Mouse (Mus musculus): Measurements from ENCODE around the gene March6. TPM values are rescaled to one million over a fixed set of nuclear protein-coding genes. Genes with fewer than 3 reads are reported as not detected.

March6 gene
- 73.0 TPM in 1 of 2 replicates, not detected in the other for polyA plus RNA-seq (2012; ENCODE audit: insufficient read depth, insufficient read length, low replicate concordance, missing spikeins)

DNA sequence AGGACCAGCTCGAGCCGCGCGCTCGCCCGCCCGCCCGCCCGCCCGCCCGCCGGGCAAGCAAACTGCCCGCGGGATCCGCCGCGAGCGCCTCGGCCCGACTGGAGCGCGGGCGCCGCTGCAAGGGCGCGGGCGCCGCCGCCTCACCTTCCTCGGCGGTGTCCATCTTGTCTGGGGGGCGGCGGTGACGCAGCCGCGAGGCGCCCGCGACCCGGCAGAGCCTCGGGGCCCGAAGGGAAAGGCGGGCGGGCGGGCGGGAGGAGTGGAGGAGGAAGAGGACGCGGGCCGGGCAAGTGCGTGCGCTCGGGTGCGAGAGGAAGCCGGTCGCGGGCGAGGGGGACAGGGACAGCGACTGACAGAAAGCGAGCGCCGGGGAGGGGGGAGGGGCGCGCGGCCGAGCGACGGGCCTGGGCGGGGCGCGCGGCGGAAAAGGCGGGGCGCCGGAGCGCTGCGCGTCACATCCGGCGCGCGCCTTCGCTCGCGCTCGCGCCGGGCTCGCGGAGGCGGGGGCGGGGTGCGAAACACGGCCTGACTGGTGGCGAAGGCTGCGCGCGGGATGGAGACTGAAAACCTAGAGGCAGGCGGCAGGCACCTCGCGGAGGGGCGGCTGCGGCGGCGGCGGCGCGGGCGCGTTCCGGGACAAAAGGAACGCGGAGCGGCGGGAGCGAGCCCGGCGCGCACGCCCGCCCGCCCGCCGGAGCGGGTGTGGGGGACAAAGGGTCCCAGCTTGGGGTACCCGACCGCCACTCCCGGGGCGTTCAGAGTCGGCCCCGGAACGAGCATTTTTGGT is at the start of gene March6:
Gene March6 (minus strand): TSS at position 395 of the 787 bp plus-strand sequence.
- Histone ChIP-seq H3K4me1 (ENCODE audit: control insufficient read depth, insufficient read depth, low read length) (peaks cover 12% of the 10 kb centered on the region), H3K27ac (ENCODE audit: insufficient read depth, low read depth, low read length) (peak within 1 kb of the TSS; percentile 89), H3K4me3 (ENCODE audit: insufficient read depth, low read depth, low read length) (peak within 1 kb of the TSS; percentile 81)
- TF ChIP-seq POLR2A (IDR thresholded peaks at IDR 0.05; ENCODE audit: insufficient read depth, low read depth, low read length) (peak; percentile 58; the same call in 1 of the 2 replicates), CTCF (IDR thresholded peaks at IDR 0.05; ENCODE audit: insufficient read depth, low read depth, low read length) (no peak)
- under 1% methylated on average over 110 of the region's 132 CpGs for WGBS

DNA sequence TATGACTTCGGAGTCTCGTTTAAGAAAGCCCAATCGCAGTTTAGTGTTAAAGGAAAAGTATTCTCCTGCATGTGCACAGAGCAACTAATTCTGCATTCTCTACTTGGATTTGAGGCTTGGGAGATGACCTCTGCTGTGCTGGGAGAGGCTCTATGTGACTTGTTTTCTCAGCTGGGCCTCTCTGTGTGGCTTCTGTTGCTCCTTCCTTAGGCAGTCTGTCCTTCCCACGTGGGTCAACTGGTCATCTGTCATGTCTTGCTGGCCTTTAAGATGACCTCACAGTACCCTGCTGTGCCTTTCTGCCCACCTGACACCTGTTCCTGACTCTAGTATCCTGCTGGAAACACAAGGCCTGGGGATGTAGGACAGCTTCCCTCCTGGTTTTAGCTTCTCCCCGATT is 45.2 kb upstream of the March6 start:
- 76% methylated on average over 5 of the region's 5 CpGs for WGBS
- TF ChIP-seq CTCF (IDR thresholded peaks at IDR 0.05; ENCODE audit: insufficient read depth, low read depth, low read length) (no peak), POLR2A (IDR thresholded peaks at IDR 0.05; ENCODE audit: insufficient read depth, low read depth, low read length) (no peak)
- Histone ChIP-seq H3K27ac (ENCODE audit: insufficient read depth, low read depth, low read length) (no peak overlapping the region), H3K4me3 (ENCODE audit: insufficient read depth, low read depth, low read length) (no peak overlapping the region), H3K4me1 (ENCODE audit: control insufficient read depth, insufficient read depth, low read length) (peaks cover 3% of the 10 kb centered on the region)

DNA sequence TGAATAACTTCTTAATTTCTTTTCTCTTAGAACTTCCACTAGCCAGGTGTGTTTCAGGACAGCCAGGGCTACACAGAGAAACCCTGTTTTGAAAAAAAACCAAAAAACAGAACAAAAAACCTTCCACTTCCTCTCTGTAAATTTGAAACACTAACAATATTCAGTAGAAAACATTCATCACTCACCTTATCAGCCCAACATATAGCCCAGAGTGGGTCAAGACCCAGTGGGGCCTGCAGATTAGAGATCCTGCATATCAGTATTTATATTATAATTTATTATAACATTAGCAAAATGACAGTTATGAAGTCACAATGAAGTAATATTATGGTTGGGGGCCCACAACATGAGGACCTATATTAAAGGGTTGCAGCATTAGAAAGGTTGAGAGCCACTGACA is 42.8 kb upstream of the March6 start:
- TF ChIP-seq CTCF (IDR thresholded peaks at IDR 0.05; ENCODE audit: insufficient read depth, low read depth, low read length): no peak
- no peak for TF ChIP-seq POLR2A (IDR thresholded peaks at IDR 0.05; ENCODE audit: insufficient read depth, low read depth, low read length)
- Histone ChIP-seq H3K27ac (ENCODE audit: insufficient read depth, low read depth, low read length) (no peak overlapping the region), H3K4me3 (ENCODE audit: insufficient read depth, low read depth, low read length) (no peak overlapping the region), H3K4me1 (ENCODE audit: control insufficient read depth, insufficient read depth, low read length) (peaks cover 5% of the 10 kb centered on the region)

DNA sequence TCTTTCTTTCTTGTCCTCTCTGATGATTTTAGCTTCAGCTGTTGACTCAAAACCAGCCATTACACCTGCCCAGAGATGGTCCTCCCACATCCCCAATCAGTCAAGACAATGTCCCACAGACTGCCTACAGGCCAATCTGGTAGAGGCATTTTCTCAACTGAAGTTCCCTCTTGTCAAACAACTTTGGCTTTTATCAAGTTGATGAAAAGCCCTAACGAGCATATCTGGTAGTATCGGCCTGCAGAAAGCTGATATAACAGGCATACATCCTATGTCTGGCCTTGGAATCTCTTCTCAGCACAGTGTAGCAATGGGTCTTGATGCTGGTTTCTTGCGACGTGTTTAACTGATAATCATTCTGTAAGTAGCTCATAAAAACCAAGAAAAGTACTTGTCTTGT is 42.4 kb upstream of the March6 start:
- no peak for TF ChIP-seq POLR2A (IDR thresholded peaks at IDR 0.05; ENCODE audit: insufficient read depth, low read depth, low read length)
- TF ChIP-seq CTCF (IDR thresholded peaks at IDR 0.05; ENCODE audit: insufficient read depth, low read depth, low read length): no peak
- no peak overlapping the region for H3K4me3 ChIP-seq (ENCODE audit: insufficient read depth, low read depth, low read length)

DNA sequence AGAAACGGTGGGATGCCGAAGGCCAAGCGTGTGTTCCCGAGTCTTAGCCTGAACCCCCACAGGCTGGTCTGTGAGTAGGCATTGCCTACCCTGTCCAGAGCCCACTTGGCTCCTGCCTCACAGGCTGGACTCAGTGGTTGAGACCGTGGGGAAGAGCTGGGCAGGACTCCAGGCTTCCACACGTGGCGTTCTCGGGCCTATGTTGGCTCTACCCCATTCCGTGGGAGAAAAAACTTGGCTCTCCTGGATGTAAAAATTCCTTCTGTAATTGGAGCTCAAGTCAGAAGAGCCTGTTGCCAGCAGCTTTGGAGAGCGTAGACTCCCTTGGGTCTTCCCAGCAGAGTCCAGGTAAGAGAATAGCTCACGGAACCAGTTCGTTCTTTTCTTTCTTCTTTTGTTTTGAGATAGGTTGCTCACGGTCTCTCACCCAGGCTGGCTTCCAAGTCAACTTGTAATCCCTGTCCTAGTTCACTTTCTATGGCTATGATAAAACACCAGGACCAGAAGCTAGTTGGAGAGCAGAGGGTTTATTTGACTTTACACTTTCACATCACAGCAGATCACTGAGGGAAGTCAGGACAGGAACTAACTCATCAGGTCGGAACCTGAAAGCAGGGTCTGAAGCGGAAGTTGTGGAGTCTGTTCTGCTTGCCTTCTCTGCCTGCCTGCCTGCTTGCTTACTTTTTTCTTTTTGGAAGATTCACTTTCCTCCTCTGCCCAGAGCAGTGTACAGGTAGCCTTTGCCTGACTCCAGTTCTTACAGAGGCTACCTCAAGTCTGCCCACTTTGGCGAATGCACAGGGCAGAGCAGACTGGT is 41.3 kb upstream of the March6 start:
- no peak for TF ChIP-seq CTCF (IDR thresholded peaks at IDR 0.05; ENCODE audit: insufficient read depth, low read depth, low read length)
- TF ChIP-seq POLR2A (IDR thresholded peaks at IDR 0.05; ENCODE audit: insufficient read depth, low read depth, low read length): no peak
- WGBS: 76% methylated on average over 16 of the region's 16 CpGs
- H3K4me3 ChIP-seq (ENCODE audit: insufficient read depth, low read depth, low read length): no peak overlapping the region
- H3K27ac ChIP-seq (ENCODE audit: insufficient read depth, low read depth, low read length): no peak overlapping the region
- peaks cover 7% of the 10 kb centered on the region for H3K4me1 ChIP-seq (ENCODE audit: control insufficient read depth, insufficient read depth, low read length)

More for the DNA sequence above, 42.4 kb upstream of the March6 start:
- peaks cover 7% of the 10 kb centered on the region for H3K4me1 ChIP-seq (ENCODE audit: control insufficient read depth, insufficient read depth, low read length)
- WGBS: 90% methylated on average over 4 of the region's 4 CpGs
- no peak overlapping the region for H3K27ac ChIP-seq (ENCODE audit: insufficient read depth, low read depth, low read length)

DNA sequence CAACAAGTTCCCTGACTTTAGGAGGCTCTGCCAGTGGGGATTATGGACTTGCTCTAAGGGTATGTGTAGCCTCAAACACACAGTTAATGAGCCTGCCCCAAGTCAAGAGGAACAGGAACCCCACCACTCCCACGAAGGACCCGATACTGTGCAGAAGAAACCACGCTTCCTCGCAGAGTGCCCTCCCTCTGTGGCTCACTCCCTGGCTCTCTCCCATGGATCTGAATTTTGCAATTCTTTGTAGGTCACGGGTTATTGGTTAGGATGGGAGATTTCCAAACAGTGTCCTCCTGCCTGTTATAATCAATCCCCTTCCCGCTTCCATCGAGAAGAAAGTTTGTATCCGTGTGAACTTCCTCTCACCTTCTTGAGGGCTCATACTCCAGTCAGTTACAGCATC is 40.1 kb upstream of the March6 start:
- Histone ChIP-seq H3K4me1 (ENCODE audit: control insufficient read depth, insufficient read depth, low read length) (peaks cover 9% of the 10 kb centered on the region), H3K4me3 (ENCODE audit: insufficient read depth, low read depth, low read length) (no peak overlapping the region), H3K27ac (ENCODE audit: insufficient read depth, low read depth, low read length) (no peak overlapping the region)
- WGBS: 93% methylated on average over 8 of the region's 8 CpGs
- no peak for TF ChIP-seq POLR2A (IDR thresholded peaks at IDR 0.05; ENCODE audit: insufficient read depth, low read depth, low read length)
- TF ChIP-seq CTCF (IDR thresholded peaks at IDR 0.05; ENCODE audit: insufficient read depth, low read depth, low read length): no peak

DNA sequence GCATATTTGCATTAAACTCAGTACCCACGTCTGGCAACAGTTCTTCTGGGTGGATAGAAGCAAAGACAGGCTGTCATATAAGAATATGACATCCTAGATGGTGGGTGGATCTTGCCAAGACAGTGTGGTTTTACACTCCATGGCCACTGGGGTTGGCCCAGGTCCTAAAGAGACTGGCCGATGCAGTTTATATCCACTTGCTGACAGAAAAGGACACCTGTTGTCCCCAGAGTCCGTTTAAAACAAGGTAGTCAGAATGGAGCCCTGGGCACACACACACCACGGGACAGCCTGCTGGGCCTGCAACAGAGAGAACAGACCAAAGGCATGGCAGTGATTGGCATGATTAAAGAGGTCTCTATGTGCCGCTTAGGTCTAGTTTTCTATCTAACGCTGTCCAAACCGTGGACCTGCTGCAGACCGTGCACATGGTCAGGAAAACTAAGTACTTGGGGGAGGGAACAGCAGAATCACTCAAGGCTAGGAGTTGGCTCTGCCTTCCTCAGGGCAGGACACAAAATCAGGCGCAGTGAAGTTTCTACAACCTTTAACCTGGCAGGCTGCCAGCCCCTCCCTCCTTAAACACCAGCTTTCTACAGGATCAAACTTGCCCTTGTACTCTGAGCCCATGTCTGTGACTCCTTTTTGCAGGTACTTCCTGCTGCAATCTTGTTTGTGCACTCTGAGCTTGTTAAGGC is 38.6 kb upstream of the March6 start:
- no peak overlapping the region for H3K27ac ChIP-seq (ENCODE audit: insufficient read depth, low read depth, low read length)
- 47% methylated on average over 9 of the region's 9 CpGs for WGBS
- H3K4me1 ChIP-seq (ENCODE audit: control insufficient read depth, insufficient read depth, low read length): peaks cover 13% of the 10 kb centered on the region
- TF ChIP-seq POLR2A (IDR thresholded peaks at IDR 0.05; ENCODE audit: insufficient read depth, low read depth, low read length): no peak
- no peak for TF ChIP-seq CTCF (IDR thresholded peaks at IDR 0.05; ENCODE audit: insufficient read depth, low read depth, low read length)
- H3K4me3 ChIP-seq (ENCODE audit: insufficient read depth, low read depth, low read length): no peak overlapping the region

DNA sequence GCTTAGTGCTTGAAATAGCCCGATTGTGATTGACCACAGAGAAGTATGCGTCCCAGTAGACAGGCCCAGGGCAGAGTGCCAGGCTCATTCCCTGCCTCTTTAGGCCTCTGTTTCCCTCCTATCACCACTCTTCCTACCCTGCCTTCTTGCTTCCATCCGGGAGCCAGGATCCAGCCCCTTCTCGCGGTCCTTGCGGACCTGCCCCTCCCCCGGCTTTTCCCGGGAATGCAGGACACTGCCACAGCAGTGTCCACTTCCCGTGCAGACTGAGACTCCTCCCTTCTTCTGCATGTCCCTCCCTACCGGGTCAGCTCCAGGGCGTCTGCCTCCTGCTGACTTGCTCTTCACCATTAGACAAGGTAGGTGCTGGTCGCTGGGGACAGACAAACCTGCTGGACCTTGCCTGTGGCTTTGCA is 37.7 kb upstream of the March6 start:
- H3K4me1 ChIP-seq (ENCODE audit: control insufficient read depth, insufficient read depth, low read length): peaks cover 13% of the 10 kb centered on the region
- H3K27ac ChIP-seq (ENCODE audit: insufficient read depth, low read depth, low read length): no peak overlapping the region
- no peak overlapping the region for H3K4me3 ChIP-seq (ENCODE audit: insufficient read depth, low read depth, low read length)
- WGBS: 43% methylated on average over 12 of the region's 12 CpGs
- no peak for TF ChIP-seq CTCF (IDR thresholded peaks at IDR 0.05; ENCODE audit: insufficient read depth, low read depth, low read length)
- TF ChIP-seq POLR2A (IDR thresholded peaks at IDR 0.05; ENCODE audit: insufficient read depth, low read depth, low read length): no peak

Data from olfactory bulb, adult 2 months (tissue).